Mouse (Mus musculus) kidney, postnatal 25 days (tissue): Measurements from ENCODE around the gene Sod2.
"Not testable (repeated sequence)": the region's sequence is repeated elsewhere in the genome, so short reads cannot be mapped to it uniquely, and the experiment has no call there.

ENCODE experiments used
- DNase-seq, 2 experiments: peaks; one replicate each; pipeline ENCODE4 v3.0.0; 2021; ENCODE audit warnings: mixed read lengths in 2 of 2

Sod2 gene

GRCm38 (mm10) chr17:13006546-13006945 is at the start of gene Sod2:
Gene Sod2 (plus strand): TSS chr17:13006846.
- not testable (repeated sequence) for DNase-seq

- DNase-seq: not testable (repeated sequence)
Measured at GRCm38 (mm10) chr17:12959377-12959776, 47.3 kb upstream of the Sod2 start.

- DNase-seq: peak; percentile 95 to 98
Measured at GRCm38 (mm10) chr17:12960331-12960873, 46.2 kb upstream of the Sod2 start, which contains the start of gene Acat2. Gene Acat2 (minus strand): TSS chr17:12960747.

GRCm38 (mm10) chr17:12963476-12963875 is 43.2 kb upstream of the Sod2 start:
- DNase-seq: peak; percentile 22 to 57

GRCm38 (mm10) chr17:12967173-12967572 is 39.5 kb upstream of the Sod2 start:
- no peak for DNase-seq

- no peak for DNase-seq
Measured at GRCm38 (mm10) chr17:12973851-12974250, 32.8 kb upstream of the Sod2 start.

- DNase-seq: peak; percentile 27 to 52
Measured at GRCm38 (mm10) chr17:12978546-12978945, 28.1 kb upstream of the Sod2 start.

GRCm38 (mm10) chr17:12983988-12984387 is 22.7 kb upstream of the Sod2 start:
- no peak for DNase-seq

GRCm38 (mm10) chr17:12988096-12988495 is 18.6 kb upstream of the Sod2 start:
- DNase-seq: peak; percentile 36 to 46

- no peak for DNase-seq
Measured at GRCm38 (mm10) chr17:12990567-12991145, 16.0 kb upstream of the Sod2 start.

GRCm38 (mm10) chr17:12991194-12991634 is 15.4 kb upstream of the Sod2 start:
- peak in 1 of 2 experiments; percentile 47 for DNase-seq

- DNase-seq: peak; percentile 88 to 95
Measured at GRCm38 (mm10) chr17:12991635-12992358, 14.8 kb upstream of the Sod2 start.

- DNase-seq: peak; percentile 95 to 99
Measured at GRCm38 (mm10) chr17:12992470-12992991, 14.1 kb upstream of the Sod2 start.

- DNase-seq: no peak
Measured at GRCm38 (mm10) chr17:12994069-12994468, 12.6 kb upstream of the Sod2 start, which contains the start of gene Wtap. Gene Wtap (minus strand): TSS chr17:12994169.

GRCm38 (mm10) chr17:12996345-12996744 is 10.3 kb upstream of the Sod2 start:
- peak; percentile 78 to 82 for DNase-seq

- DNase-seq: no peak
Measured at GRCm38 (mm10) chr17:12997890-12998289, 8.8 kb upstream of the Sod2 start.

- no peak for DNase-seq
Measured at GRCm38 (mm10) chr17:12999069-12999468, 7.6 kb upstream of the Sod2 start.

- DNase-seq: not testable (repeated sequence)
Measured at GRCm38 (mm10) chr17:13002243-13002642, 4.4 kb upstream of the Sod2 start.

GRCm38 (mm10) chr17:13004436-13004835 is 2.2 kb upstream of the Sod2 start:
- not testable (repeated sequence) for DNase-seq

- no peak for DNase-seq
Measured at GRCm38 (mm10) chr17:13006984-13007383, 338 bp downstream of the Sod2 start.

GRCm38 (mm10) chr17:13007730-13008425 is 1.2 kb downstream of the Sod2 start:
- peak; percentile 99 to 100 for DNase-seq

GRCm38 (mm10) chr17:13008528-13008927 is 1.9 kb downstream of the Sod2 start:
- DNase-seq: peak; percentile 53 to 83

GRCm38 (mm10) chr17:13009887-13010286 is 3.2 kb downstream of the Sod2 start:
- DNase-seq: peak; percentile 30 to 47
